Mouse (Mus musculus) lung, embryonic 16.5 days (tissue): ENCODE data around the gene Hc. TPM values are rescaled to one million over a fixed set of nuclear protein-coding genes. Genes with fewer than 3 reads are reported as not detected.

ENCODE experiments used
- ATAC-seq: fragments of 200-750 bp; cut with Nextera tagmentation; 2 replicates; pipeline ENCODE4 v1.8.0; 2017; ENCODE audit warnings: low read depth, mild to moderate bottlenecking, moderate library complexity
- H3K27ac ChIP-seq: fragments of 300-500 bp; sonication (generic); 2 replicates; pipeline ENCODE4 v1.5.1; 2014; ENCODE audit warnings: mild to moderate bottlenecking, control low read depth, low read length
- H3K27me3 ChIP-seq: fragments of 300-500 bp; sonication (generic); 2 replicates; pipeline ENCODE4 v1.6.1; 2014; ENCODE audit warnings: low read depth, low read length, mixed read lengths; ENCODE audit not compliant: control insufficient read depth, insufficient read depth
- H3K36me3 ChIP-seq: fragments of 300-500 bp; sonication (generic); 2 replicates; pipeline ENCODE4 v1.6.1; 2014; ENCODE audit warnings: low read length; ENCODE audit not compliant: control insufficient read depth, insufficient read depth
- H3K4me1 ChIP-seq: fragments of 300-500 bp; sonication (generic); replicated peaks from 2 replicates; pipeline ENCODE4 v1.6.1; 2014; ENCODE audit warnings: low read length, mixed read lengths; ENCODE audit not compliant: control insufficient read depth, insufficient read depth
- H3K4me2 ChIP-seq: fragments of 300-500 bp; sonication (generic); 2 replicates; pipeline ENCODE4 v1.6.1; 2014; ENCODE audit warnings: low read depth, low read length, control low read depth
- H3K4me3 ChIP-seq: fragments of 300-500 bp; sonication (generic); 2 replicates; pipeline ENCODE4 v1.5.1; 2014; ENCODE audit warnings: mild to moderate bottlenecking, low read length, control low read depth
- H3K9ac ChIP-seq: fragments of 300-500 bp; sonication (generic); 2 replicates; pipeline ENCODE4 v1.6.1; 2014; ENCODE audit warnings: low read length, control low read depth
- H3K9me3 ChIP-seq: fragments of 300-500 bp; sonication (generic); 2 replicates; pipeline ENCODE4 v1.6.1; 2016; ENCODE audit warnings: low read length; ENCODE audit not compliant: control insufficient read depth
- WGBS: fragments of 180-500 bp; shearing (Covaris S2); extraction: QIAGEN DNeasy Blood & Tissue Kit; methylation state at CpG from one replicate; pipeline ENCODE4 v1.1.7; 2014; 5-methylcytosine and 5-hydroxymethylcytosine counted together
- polyA plus RNA-seq: library from polyadenylated mRNA; unstranded; fragments of >200 nt; fragmentation: Nextera tagmentation; extraction: Ambion mirVana; gene quantifications from 2 replicates; pipeline ENCODE4 v1.2.1, GENCODE M21; 2015

Hc gene
- polyA plus RNA-seq, 1 experiment from 2014 or later: 2.4 TPM

DNA sequence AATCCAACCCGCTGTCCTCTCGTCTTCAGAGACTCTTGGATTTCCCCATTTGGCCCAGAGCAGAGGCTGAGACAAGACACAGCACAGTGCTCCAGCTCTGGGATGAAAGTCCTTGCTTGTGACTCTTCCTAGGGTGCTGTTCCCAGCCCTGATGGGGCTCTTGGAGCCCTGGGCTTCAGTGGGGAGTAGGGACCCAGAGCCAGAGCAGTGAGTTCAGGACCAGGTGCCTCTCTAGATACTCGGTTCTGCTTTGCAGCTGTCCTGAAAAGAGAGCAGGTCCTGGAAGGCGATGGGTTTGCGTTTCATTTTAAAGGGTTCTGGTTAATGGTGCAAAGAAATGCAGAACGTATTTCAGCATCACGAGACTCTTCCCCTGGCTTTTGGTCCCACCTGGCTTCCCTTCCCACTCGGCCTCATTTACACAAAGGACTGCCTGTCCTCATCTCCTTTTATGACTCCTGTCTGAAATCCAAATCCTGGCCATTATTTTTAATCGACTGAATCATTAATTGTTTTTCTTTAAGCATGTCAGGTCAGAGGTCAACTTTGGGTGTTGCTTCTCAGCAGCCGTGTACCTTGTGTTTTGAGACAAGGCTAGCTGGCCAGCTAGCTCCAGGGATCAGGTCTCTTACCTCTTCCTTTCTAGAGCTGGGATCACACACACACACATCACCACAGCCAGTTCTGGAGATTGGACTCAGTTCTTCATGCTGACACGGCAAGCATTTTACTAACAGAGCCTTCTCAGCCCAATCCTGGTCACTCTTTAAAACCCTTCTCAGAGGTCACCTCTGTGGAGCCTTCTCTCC lies 90.0 kb downstream of the Hc start:
- WGBS: 71% methylated on average over 11 of the region's 11 CpGs
- H3K27me3 ChIP-seq: no peaks in the 10 kb centered on the region
- H3K36me3 ChIP-seq: no peaks in the 10 kb centered on the region
- H3K9me3 ChIP-seq: no peaks in the 10 kb centered on the region
- no peak overlapping the region for H3K4me3 ChIP-seq
- no peak overlapping the region for H3K9ac ChIP-seq
- H3K4me2 ChIP-seq: no peak overlapping the region
- no peak for ATAC-seq
- no peaks in the 10 kb centered on the region for H3K4me1 ChIP-seq
- no peak overlapping the region for H3K27ac ChIP-seq

- H3K4me1 ChIP-seq: peaks cover 4% of the 10 kb centered on the region; the same call in 1 of the 2 replicates
- no peak overlapping the region for H3K4me2 ChIP-seq
- ATAC-seq: peak; percentile 31
- H3K27ac ChIP-seq: no peak overlapping the region
- H3K9ac ChIP-seq: no peak overlapping the region
- H3K27me3 ChIP-seq: no peaks in the 10 kb centered on the region
- H3K36me3 ChIP-seq: no peaks in the 10 kb centered on the region
- no peaks in the 10 kb centered on the region for H3K9me3 ChIP-seq
- no peak overlapping the region for H3K4me3 ChIP-seq
- WGBS: 27% methylated on average over 9 of the region's 9 CpGs
Measured at GRCm38 (mm10) chr2:34970092-34970750, 91.0 kb downstream of the Hc start.

- 67% methylated on average over 7 of the region's 7 CpGs for WGBS
- Histone ChIP-seq H3K27ac (no peak overlapping the region), H3K27me3 (no peaks in the 10 kb centered on the region), H3K9ac (no peak overlapping the region), H3K36me3 (no peaks in the 10 kb centered on the region), H3K4me3 (no peak overlapping the region), H3K9me3 (no peaks in the 10 kb centered on the region), H3K4me1 (peaks cover 7% of the 10 kb centered on the region; the same call in 1 of the 2 replicates), H3K4me2 (no peak overlapping the region)
- ATAC-seq: no peak
Measured at GRCm38 (mm10) chr2:34969166-34969565, 92.1 kb downstream of the Hc start.

DNA sequence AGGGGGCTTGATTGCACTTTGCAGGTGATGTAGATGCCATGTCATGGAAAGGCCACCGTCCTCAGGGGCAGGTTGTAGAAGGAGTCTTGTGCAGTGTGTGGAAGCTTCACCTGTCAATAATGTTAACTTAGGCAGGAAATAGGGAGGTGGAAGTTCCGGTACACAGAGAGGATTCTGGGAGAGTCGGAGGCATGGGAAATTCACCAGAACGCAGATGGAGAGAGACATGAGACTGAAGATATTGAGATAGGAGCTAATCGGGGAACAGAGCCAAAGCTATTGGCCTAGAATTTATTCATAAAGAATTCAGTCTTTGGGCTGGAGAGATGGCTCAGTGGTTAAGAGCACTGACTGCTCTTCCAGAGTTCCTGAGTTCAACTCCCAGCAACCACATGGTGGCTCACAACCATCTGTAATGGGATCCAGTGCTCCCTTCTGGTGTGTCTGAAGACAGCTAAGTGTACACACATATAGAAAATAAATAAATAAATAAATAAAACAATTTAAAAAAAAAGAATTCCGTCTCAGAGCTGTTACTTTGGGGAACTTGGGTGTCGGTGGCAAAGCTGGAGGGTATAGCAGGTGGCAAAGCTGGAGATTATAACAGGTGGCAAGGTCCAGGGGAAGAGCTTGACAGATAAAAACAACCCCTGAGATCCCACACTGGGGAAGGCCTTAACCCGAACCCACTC lies 94.8 kb downstream of the Hc start:
- no peak for ATAC-seq
- Histone ChIP-seq H3K27me3 (no peaks in the 10 kb centered on the region), H3K4me2 (no peak overlapping the region), H3K36me3 (no peaks in the 10 kb centered on the region), H3K27ac (no peak overlapping the region), H3K9ac (no peak overlapping the region), H3K4me3 (no peak overlapping the region), H3K9me3 (no peaks in the 10 kb centered on the region), H3K4me1 (peaks cover 7% of the 10 kb centered on the region)
- WGBS: 82% methylated on average over 8 of the region's 8 CpGs

GRCm38 (mm10) chr2:34965806-34966205 lies 95.4 kb downstream of the Hc start:
- no peaks in the 10 kb centered on the region for H3K36me3 ChIP-seq
- H3K9me3 ChIP-seq: no peaks in the 10 kb centered on the region
- H3K4me1 ChIP-seq: peaks cover 12% of the 10 kb centered on the region
- no peak overlapping the region for H3K4me3 ChIP-seq
- ATAC-seq: no peak
- no peak overlapping the region for H3K9ac ChIP-seq
- H3K4me2 ChIP-seq: no peak overlapping the region
- WGBS: 67% methylated on average over 8 of the region's 8 CpGs
- H3K27ac ChIP-seq: no peak overlapping the region
- no peaks in the 10 kb centered on the region for H3K27me3 ChIP-seq

- WGBS: 30% methylated on average over 9 of the region's 9 CpGs
Measured at GRCm38 (mm10) chr2:34965293-34965692, 95.9 kb downstream of the Hc start.

DNA sequence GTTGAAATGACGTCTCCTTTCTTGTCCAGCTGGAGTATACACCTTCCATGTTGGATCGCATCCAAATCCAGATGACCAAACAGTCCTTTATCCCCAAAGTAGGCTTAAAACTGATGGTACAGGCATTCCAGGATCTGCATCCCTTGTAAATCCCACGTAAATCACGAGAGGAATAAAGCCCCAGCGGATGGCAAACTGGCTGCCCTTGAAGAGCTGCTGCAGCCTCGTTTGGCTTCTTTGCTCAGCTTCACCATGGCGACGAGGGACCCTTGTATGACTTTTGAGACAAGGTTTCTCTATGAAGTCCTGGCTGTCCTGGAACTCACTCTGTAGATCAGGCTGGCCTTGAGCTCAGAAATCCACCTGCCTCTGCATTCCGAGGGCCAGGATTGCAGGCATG lies 96.6 kb downstream of the Hc start:
- no peak overlapping the region for H3K4me2 ChIP-seq
- no peak overlapping the region for H3K9ac ChIP-seq
- no peaks in the 10 kb centered on the region for H3K9me3 ChIP-seq
- no peak for ATAC-seq
- no peak overlapping the region for H3K4me3 ChIP-seq
- 58% methylated on average over 9 of the region's 9 CpGs for WGBS
- H3K4me1 ChIP-seq: peaks cover 14% of the 10 kb centered on the region
- H3K27ac ChIP-seq: no peak overlapping the region
- H3K36me3 ChIP-seq: no peaks in the 10 kb centered on the region
- no peaks in the 10 kb centered on the region for H3K27me3 ChIP-seq

More at GRCm38 (mm10) chr2:34965293-34965692, 95.9 kb downstream of the Hc start:
- ATAC-seq: peak; percentile 69
- Histone ChIP-seq H3K36me3 (no peaks in the 10 kb centered on the region), H3K4me3 (no peak overlapping the region), H3K4me1 (peaks cover 13% of the 10 kb centered on the region), H3K27ac (no peak overlapping the region), H3K27me3 (no peaks in the 10 kb centered on the region), H3K9me3 (no peaks in the 10 kb centered on the region), H3K4me2 (peak overlapping the region; percentile 32; the same call in 1 of the 2 replicates), H3K9ac (no peak overlapping the region)

DNA sequence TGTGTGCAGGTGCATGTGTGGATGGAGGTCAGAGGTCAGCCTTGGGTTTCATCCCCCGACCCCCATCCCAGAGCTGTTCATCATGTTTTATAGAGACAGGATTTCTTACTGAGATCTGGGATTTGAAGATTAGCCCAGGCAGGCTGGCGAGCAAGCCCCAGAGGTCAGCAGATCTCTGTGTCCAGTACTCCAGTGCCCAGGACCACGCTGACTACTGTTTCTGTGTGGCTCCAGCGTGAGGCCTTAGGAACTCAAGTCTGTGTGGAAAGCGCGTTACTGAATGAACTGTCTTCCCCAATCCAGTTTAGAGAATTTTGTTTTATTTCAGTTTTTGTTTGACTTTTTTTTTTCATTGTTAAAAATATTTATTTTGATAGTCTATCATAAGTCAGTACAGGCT lies 97.0 kb downstream of the Hc start:
- peaks cover 14% of the 10 kb centered on the region for H3K4me1 ChIP-seq
- no peaks in the 10 kb centered on the region for H3K36me3 ChIP-seq
- H3K27me3 ChIP-seq: no peaks in the 10 kb centered on the region
- H3K4me2 ChIP-seq: no peak overlapping the region
- 84% methylated on average over 6 of the region's 6 CpGs for WGBS
- H3K27ac ChIP-seq: no peak overlapping the region
- no peak overlapping the region for H3K4me3 ChIP-seq
- no peak for ATAC-seq
- H3K9me3 ChIP-seq: no peaks in the 10 kb centered on the region
- H3K9ac ChIP-seq: no peak overlapping the region

GRCm38 (mm10) chr2:34963371-34963956 lies 97.8 kb downstream of the Hc start:
- Histone ChIP-seq H3K9ac (no peak overlapping the region), H3K27me3 (no peaks in the 10 kb centered on the region), H3K4me2 (no peak overlapping the region), H3K27ac (no peak overlapping the region), H3K36me3 (no peaks in the 10 kb centered on the region), H3K4me3 (no peak overlapping the region), H3K4me1 (peaks cover 14% of the 10 kb centered on the region), H3K9me3 (no peaks in the 10 kb centered on the region)
- 63% methylated on average over 13 of the region's 13 CpGs for WGBS
- ATAC-seq: no peak
